Mouse (Mus musculus) embryonic fibroblast, embryonic 13.5 days (primary cell): ENCODE results near the gene Tjap1. TPM values are rescaled to one million over a fixed set of nuclear protein-coding genes. Genes with fewer than 3 reads are reported as not detected.

Source experiments
- H3K27ac ChIP-seq: 2 replicates; pipeline ENCODE4 v1.5.1; 2012; ENCODE audit warnings: low read length, control low read depth, inconsistent platforms; ENCODE audit not compliant: insufficient read depth
- H3K4me1 ChIP-seq: 2 replicates; pipeline ENCODE4 v1.6.1; 2011; ENCODE audit warnings: low read length; ENCODE audit not compliant: control insufficient read depth, insufficient read depth
- H3K4me3 ChIP-seq: 2 replicates; pipeline ENCODE4 v1.5.1; 2011; ENCODE audit warnings: mild to moderate bottlenecking, control low read depth, low read length; ENCODE audit not compliant: insufficient read depth
- CTCF ChIP-seq: IDR thresholded peaks from 2 replicates; pipeline ENCODE4 v1.5.1; 2011; ENCODE audit warnings: mild to moderate bottlenecking, control low read depth, low read length, moderate library complexity, borderline replicate concordance; ENCODE audit not compliant: insufficient read depth
- POLR2A ChIP-seq: IDR thresholded peaks from 2 replicates; pipeline ENCODE4 v1.6.1; 2011; ENCODE audit warnings: low read depth, mild to moderate bottlenecking, control low read depth, low read length, moderate library complexity
- polyA plus RNA-seq: library from polyadenylated mRNA; stranded (reverse); fragments of >200 nt; gene quantifications from 2 replicates; pipeline ENCODE4 v1.2.4, GENCODE M21; 2011; ENCODE audit warnings: low read depth; ENCODE audit not compliant: missing spikeins, insufficient read length

Tjap1 gene
- 60.8 and 63.2 TPM in 2 replicates for polyA plus RNA-seq

GRCm38 (mm10) chr17:46282483-46283123 is at the start of gene Tjap1:
Tjap1 (minus strand) TSS chr17:46283026.
- Histone ChIP-seq H3K4me1 (peaks cover 11% of the 10 kb centered on the region), H3K4me3 (peak within 1 kb of the TSS; percentile 85), H3K27ac (peak within 1 kb of the TSS; percentile 96)
- TF ChIP-seq CTCF (no peak), POLR2A (peak; percentile 61)

GRCm38 (mm10) chr17:46328723-46329122 is 45.9 kb upstream of the Tjap1 start:
- Histone ChIP-seq H3K4me3 (peak overlapping the region; percentile 17), H3K27ac (no peak overlapping the region), H3K4me1 (no peaks in the 10 kb centered on the region)
- TF ChIP-seq CTCF = no peak
- TF ChIP-seq POLR2A = no peak

- Histone ChIP-seq H3K4me3 (peak within 1 kb of the TSS; percentile 75), H3K4me1 (no peaks in the 10 kb centered on the region), H3K27ac (peak within 1 kb of the TSS; percentile 48)
- peak; percentile 88 for TF ChIP-seq POLR2A
- peak; percentile 39; the same call in 1 of the 2 replicates for TF ChIP-seq CTCF
Measured at GRCm38 (mm10) chr17:46327906-46328534, 45.2 kb upstream of the Tjap1 start, which contains the start of gene Abcc10. Abcc10 (minus strand) TSS chr17:46328352.

GRCm38 (mm10) chr17:46327413-46327905 is 44.6 kb upstream of the Tjap1 start:
- Histone ChIP-seq H3K4me3 (peak overlapping the region; percentile 75), H3K27ac (0 out of 2 replicates have a peak overlapping the region, but pooled peaks have one; percentile 19), H3K4me1 (no peaks in the 10 kb centered on the region)
- TF ChIP-seq CTCF (no peak), POLR2A (no peak)

- no peaks in the 10 kb centered on the region for H3K4me1 ChIP-seq
- H3K27ac ChIP-seq = no peak overlapping the region
- H3K4me3 ChIP-seq = no peak overlapping the region
- TF ChIP-seq POLR2A = no peak
- TF ChIP-seq CTCF = no peak
Measured at GRCm38 (mm10) chr17:46322046-46322823, 39.4 kb upstream of the Tjap1 start.

GRCm38 (mm10) chr17:46320492-46320891 is 37.7 kb upstream of the Tjap1 start:
- TF ChIP-seq POLR2A (no peak), CTCF (no peak)
- Histone ChIP-seq H3K27ac (no peak overlapping the region), H3K4me1 (no peaks in the 10 kb centered on the region), H3K4me3 (no peak overlapping the region)

- H3K4me3 ChIP-seq = no peak overlapping the region
- no peak overlapping the region for H3K27ac ChIP-seq
- no peak for TF ChIP-seq CTCF
- no peak for TF ChIP-seq POLR2A
- H3K4me1 ChIP-seq = no peaks in the 10 kb centered on the region
Measured at GRCm38 (mm10) chr17:46315813-46316212, 33.0 kb upstream of the Tjap1 start.

- H3K4me1 ChIP-seq = no peaks in the 10 kb centered on the region
- no peak overlapping the region for H3K4me3 ChIP-seq
- no peak overlapping the region for H3K27ac ChIP-seq
- TF ChIP-seq POLR2A = no peak
- TF ChIP-seq CTCF = no peak
Measured at GRCm38 (mm10) chr17:46313135-46313715, 30.4 kb upstream of the Tjap1 start.

GRCm38 (mm10) chr17:46310515-46310914 is 27.7 kb upstream of the Tjap1 start:
- Histone ChIP-seq H3K4me1 (no peaks in the 10 kb centered on the region), H3K4me3 (no peak overlapping the region), H3K27ac (no peak overlapping the region)
- no peak for TF ChIP-seq CTCF
- TF ChIP-seq POLR2A = no peak
